Mouse (Mus musculus) erythroblast, embryonic 14.5 days (primary cell): ENCODE data around the gene Ckap2l. TPM values are rescaled to one million over a fixed set of nuclear protein-coding genes. Genes with fewer than 3 reads are reported as not detected.

Source experiments
- H3K27me3 ChIP-seq: 2 replicates; pipeline ENCODE4 v1.6.1; 2012; ENCODE audit warnings: inconsistent platforms; ENCODE audit not compliant: control insufficient read depth
- H3K36me3 ChIP-seq: 2 replicates; pipeline ENCODE4 v1.6.1; 2012; ENCODE audit warnings: mild to moderate bottlenecking, inconsistent platforms; ENCODE audit not compliant: control insufficient read depth
- H3K4me1 ChIP-seq: 2 replicates; pipeline ENCODE4 v1.6.1; 2012; ENCODE audit warnings: inconsistent platforms; ENCODE audit not compliant: control insufficient read depth
- H3K4me3 ChIP-seq: replicated peaks from 2 replicates; pipeline ENCODE3; 2012; ENCODE audit warnings: moderate library complexity, mild to moderate bottlenecking, inconsistent platforms
- H3K9me3 ChIP-seq: 2 replicates; pipeline ENCODE4 v1.6.1; 2012; ENCODE audit warnings: low read length, inconsistent platforms, mixed read lengths; ENCODE audit not compliant: control insufficient read depth
- GATA1 ChIP-seq: IDR thresholded peaks from 2 replicates; pipeline ENCODE4 v1.6.1; 2012; ENCODE audit warnings: low read length, inconsistent platforms, mixed read lengths
- TAL1 ChIP-seq: IDR thresholded peaks from 3 replicates; pipeline ENCODE4 v1.6.1; 2012; ENCODE audit warnings: low read length, inconsistent platforms, mixed read lengths
- polyA plus RNA-seq: library from polyadenylated mRNA; stranded (reverse); fragments of >175 nt; gene quantifications from 2 replicates; pipeline ENCODE4 v1.2.3, GENCODE M21; 2012

The Ckap2l gene
- polyA plus RNA-seq, 1 experiment: 5.0 TPM

DNA sequence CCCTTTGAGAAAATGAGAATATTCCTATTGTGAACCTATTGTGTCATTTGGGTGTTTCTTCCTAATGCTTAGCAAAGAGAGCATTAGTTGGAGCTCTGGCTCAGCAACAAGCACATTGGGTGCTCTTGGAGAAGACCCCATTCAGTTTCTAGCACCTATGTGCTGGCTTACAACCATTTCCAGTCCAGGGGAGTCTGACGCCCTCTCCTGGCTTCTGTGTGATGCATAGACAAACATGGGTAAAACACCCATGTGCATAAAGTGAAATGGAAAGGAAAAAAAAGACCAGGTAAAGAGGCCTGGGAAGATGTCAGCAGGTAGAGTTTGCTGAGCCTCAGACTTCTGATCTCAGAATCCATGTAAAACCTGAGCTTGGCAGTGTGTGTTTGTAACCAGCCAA lies 63.8 kb downstream of the Ckap2l start:
- no peak for TF ChIP-seq GATA1
- TF ChIP-seq TAL1: no peak
- peak overlapping the region; percentile 60 for H3K4me3 ChIP-seq
- H3K27me3 ChIP-seq: no peaks in the 10 kb centered on the region
- peaks cover 45% of the 10 kb centered on the region for H3K36me3 ChIP-seq
- peaks cover 80% of the 10 kb centered on the region for H3K4me1 ChIP-seq
- no peaks in the 10 kb centered on the region for H3K9me3 ChIP-seq

DNA sequence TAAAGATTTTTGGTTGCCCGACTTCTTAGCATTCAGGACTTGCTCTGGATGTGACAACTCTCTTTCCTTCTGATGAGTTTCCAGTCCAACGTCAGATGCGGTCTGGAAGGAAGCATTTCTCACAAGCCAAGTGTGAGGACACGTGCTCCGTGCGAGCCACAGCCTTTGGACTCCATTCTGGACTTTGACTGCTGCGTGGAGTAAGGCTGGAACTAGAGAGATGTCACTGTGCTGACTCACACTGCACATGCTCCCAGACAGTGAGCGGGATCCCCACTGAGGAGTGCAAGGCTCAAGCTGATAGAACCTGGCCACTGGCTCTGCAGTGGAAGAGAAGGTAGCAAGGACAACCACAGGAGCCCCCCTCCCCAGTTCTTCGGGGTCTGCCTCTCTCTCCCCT lies 64.5 kb downstream of the Ckap2l start:
- TF ChIP-seq GATA1 (no peak), TAL1 (no peak)
- Histone ChIP-seq H3K27me3 (no peaks in the 10 kb centered on the region), H3K4me1 (peaks cover 87% of the 10 kb centered on the region), H3K4me3 (peak overlapping the region; percentile 1), H3K9me3 (no peaks in the 10 kb centered on the region), H3K36me3 (peaks cover 45% of the 10 kb centered on the region)

DNA sequence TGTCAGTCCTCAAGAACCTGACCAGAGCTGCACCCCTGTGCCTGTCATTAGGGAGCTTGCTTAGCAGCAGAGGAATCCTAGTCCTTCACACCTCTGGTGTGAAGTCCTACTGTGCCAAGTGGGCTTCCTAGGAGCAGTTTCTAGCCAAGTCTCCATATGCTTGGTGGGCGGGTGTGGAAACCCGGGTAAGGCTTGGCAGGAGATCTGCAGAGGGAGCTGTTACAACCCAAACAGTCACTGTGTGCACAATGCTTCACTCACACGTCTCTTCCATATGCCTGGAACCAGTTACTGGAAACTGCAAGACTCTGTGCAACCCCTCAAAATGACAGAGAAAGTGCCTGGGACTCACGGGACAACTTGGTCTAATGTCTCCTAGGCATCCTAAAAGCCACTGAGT lies 65.0 kb downstream of the Ckap2l start:
- no peaks in the 10 kb centered on the region for H3K9me3 ChIP-seq
- peaks cover 45% of the 10 kb centered on the region for H3K36me3 ChIP-seq
- peaks cover 88% of the 10 kb centered on the region for H3K4me1 ChIP-seq
- TF ChIP-seq GATA1: no peak
- no peak for TF ChIP-seq TAL1
- no peaks in the 10 kb centered on the region for H3K27me3 ChIP-seq
- H3K4me3 ChIP-seq: no peak overlapping the region

DNA sequence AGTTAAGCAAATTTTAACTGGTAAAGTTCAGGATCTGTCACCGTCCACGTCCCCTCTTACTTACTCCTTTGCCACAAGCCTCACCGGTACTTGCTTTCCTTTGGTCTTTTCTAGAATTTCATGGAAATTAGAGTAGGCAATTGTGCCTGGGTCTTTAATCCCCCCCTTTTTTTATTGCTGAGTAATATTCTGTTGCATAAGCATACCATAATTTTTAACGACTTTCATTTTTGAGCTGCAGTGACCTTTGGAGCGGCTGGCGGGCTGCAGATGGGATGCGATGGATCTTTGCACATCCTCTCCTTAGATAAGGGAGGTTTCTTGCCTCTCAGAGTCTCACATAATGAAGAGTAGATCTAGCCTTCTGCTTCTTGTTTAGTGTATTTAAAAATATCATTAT lies 67.7 kb downstream of the Ckap2l start:
- H3K4me1 ChIP-seq: peaks cover 97% of the 10 kb centered on the region
- no peaks in the 10 kb centered on the region for H3K27me3 ChIP-seq
- H3K4me3 ChIP-seq: peak overlapping the region; percentile 63
- TF ChIP-seq TAL1 (no peak), GATA1 (no peak)
- no peaks in the 10 kb centered on the region for H3K9me3 ChIP-seq
- peaks cover 49% of the 10 kb centered on the region for H3K36me3 ChIP-seq

DNA sequence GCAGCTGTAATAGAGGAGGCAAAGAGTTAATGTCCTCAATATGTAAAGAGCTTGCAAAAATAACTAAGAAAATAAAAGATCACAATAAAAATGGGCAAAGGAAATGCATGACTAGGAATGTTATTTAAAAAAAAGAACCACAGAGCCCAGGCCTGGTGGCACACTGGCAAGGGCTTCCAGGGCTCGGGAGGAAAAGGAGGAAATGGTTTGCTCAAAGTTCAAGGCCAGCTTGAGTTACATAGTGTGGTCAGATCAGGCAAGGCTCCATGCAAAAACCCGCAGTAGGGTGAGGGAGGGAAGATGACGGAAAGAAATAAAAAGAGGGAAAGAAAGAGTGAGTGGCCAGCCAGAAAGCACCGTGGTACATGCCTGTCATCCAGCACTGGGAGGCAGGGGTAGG lies 68.4 kb downstream of the Ckap2l start:
- TF ChIP-seq GATA1 (no peak), TAL1 (no peak)
- Histone ChIP-seq H3K9me3 (no peaks in the 10 kb centered on the region), H3K4me1 (peaks cover 97% of the 10 kb centered on the region), H3K27me3 (no peaks in the 10 kb centered on the region), H3K36me3 (peaks cover 49% of the 10 kb centered on the region), H3K4me3 (peak overlapping the region; percentile 63)

DNA sequence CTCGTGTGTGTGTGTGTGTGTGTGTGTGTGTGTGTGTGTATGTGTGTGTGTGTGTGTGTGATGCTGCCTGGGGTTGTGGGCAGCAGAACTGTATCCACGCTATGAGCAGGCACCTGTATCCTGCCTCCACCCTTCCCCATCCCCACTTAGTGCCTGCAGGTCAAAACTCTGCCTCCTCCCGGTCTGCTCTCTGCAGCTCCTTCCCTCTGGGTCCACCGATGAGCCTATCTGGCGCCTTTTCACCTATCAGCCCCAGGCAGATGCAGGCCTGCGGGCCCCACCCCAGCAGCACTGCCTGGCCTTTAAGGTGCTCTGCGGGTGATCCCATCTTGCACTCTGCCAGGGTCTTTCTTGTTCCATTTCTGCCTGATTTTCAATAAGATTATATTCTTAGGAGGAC lies 69.3 kb downstream of the Ckap2l start:
- H3K4me3 ChIP-seq: peak overlapping the region; percentile 63
- H3K27me3 ChIP-seq: no peaks in the 10 kb centered on the region
- peaks cover 46% of the 10 kb centered on the region for H3K36me3 ChIP-seq
- peaks cover 94% of the 10 kb centered on the region for H3K4me1 ChIP-seq
- no peaks in the 10 kb centered on the region for H3K9me3 ChIP-seq
- TF ChIP-seq GATA1 (peak; percentile 95), TAL1 (peak; percentile 95)

DNA sequence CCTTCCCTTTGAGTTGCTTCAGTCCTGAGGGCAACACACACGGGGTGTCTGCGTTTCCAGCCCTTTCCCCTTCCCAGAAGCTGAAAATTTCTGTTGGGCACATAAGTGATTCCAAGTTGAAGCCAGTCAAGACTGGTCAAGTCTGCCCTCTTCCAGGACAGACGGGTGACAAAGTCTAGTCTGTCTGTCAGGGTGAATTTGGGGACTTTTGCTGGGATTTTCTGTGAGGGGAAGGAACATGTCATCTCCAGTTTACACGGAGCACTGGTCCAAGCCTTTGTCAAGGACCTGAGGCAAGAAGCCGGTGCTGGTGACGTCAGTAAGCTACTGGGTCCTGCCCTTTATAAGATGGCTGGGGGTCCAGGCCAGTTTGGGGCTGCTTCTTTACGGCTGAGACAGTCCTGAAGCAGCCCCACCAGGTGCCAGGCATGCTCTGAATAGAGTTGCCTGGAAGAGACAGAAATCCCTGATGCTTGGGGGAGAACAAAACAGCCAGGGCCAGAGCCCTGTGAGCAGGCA lies 69.9 kb downstream of the Ckap2l start:
- peaks cover 94% of the 10 kb centered on the region for H3K4me1 ChIP-seq
- peak overlapping the region; percentile 63 for H3K4me3 ChIP-seq

DNA sequence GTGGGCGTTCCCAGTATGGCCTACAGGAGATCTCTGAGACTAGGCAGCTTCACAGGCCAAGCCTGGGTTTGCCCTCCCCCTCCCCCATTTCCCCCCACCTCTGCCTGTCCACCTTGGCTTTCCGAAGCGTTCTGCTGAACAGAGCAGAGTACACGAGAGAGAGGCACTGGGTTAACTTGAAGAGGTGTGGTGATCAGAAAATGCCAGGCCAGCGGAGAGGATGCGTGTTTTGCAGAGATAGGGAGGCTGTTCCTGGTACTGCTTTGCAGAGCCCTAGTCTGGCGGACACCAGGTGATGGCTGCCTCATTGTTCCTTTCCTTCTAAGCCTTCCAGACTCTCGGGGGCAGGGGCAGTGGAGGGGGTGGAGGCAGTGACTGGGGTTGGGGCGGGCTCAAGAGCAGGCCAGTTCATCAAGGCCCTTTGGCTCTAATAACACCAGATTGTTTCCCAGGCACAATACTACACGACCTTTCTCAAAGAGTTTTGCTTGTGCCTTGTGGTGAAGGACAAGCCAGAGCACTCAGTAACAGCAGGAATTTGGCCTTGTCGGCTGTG lies 70.6 kb downstream of the Ckap2l start:
- peak; percentile 86 for TF ChIP-seq GATA1
- peak; percentile 94 for TF ChIP-seq TAL1
- Histone ChIP-seq H3K27me3 (no peaks in the 10 kb centered on the region), H3K4me1 (peaks cover 94% of the 10 kb centered on the region), H3K4me3 (peak overlapping the region; percentile 63), H3K36me3 (peaks cover 39% of the 10 kb centered on the region), H3K9me3 (no peaks in the 10 kb centered on the region)

More for the DNA sequence above, 69.9 kb downstream of the Ckap2l start:
- H3K9me3 ChIP-seq: no peaks in the 10 kb centered on the region
- H3K36me3 ChIP-seq: peaks cover 43% of the 10 kb centered on the region
- no peak for TF ChIP-seq TAL1
- no peak for TF ChIP-seq GATA1
- H3K27me3 ChIP-seq: no peaks in the 10 kb centered on the region

DNA sequence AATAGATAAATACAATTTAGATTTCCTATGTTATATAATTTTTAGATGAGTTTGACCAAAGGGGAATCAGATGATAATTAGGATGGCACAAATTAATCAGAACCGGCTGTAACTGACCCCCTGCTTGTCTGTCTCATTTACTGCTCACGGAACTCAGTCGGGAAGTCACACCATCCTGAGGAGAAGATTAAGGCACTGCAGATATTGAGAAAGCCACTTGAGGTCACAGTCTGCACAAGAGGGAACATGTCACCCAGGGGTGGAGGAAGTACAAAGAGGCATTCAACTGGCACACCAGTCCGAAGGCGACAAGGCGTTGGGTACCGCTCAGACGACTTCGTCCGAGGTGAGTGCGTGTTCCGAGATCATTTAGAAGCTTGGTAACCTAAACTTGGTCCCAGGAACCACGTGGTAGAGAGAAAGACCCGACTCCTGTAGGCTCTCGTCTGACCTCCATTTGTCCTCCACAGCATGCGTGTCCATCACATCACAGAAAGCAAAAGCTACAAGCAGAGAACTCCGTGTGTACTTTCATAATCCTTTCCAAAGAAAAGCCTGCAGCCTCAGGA lies 71.7 kb downstream of the Ckap2l start:
- TF ChIP-seq GATA1: no peak
- TF ChIP-seq TAL1: no peak
- peaks cover 96% of the 10 kb centered on the region for H3K4me1 ChIP-seq
- peaks cover 34% of the 10 kb centered on the region for H3K36me3 ChIP-seq
- peak overlapping the region; percentile 63 for H3K4me3 ChIP-seq
- H3K27me3 ChIP-seq: no peaks in the 10 kb centered on the region
- no peaks in the 10 kb centered on the region for H3K9me3 ChIP-seq
